Mouse (Mus musculus) embryonic facial prominence, embryonic 11.5 days (tissue): ENCODE measurements at regions not wholly inside any gene's neighbourhood (a gene's known extent, or its start where the extent isn't known, plus 50 kb on each side); places are given as distances from the start of the nearest gene placed in this dataset.

Experiments
- ATAC-seq: fragments of 200-750 bp; cut with Nextera tagmentation; replicated peaks from 2 replicates; pipeline ENCODE4 v1.8.0; 2017; ENCODE audit warnings: low read depth; ENCODE audit not compliant: insufficient number of reproducible peaks, low FRiP score, low TSS enrichment
- DNase-seq: peaks from one replicate; pipeline ENCODE4 v3.0.0-alpha.2; 2015; ENCODE audit warnings: low spot score
- H3K27ac ChIP-seq: fragments of 300-500 bp; sonication (generic); replicated peaks from 2 replicates; pipeline ENCODE4 v1.5.1; 2014; ENCODE audit warnings: mild to moderate bottlenecking, low read depth, low read length, control low read depth
- H3K27me3 ChIP-seq: fragments of 300-500 bp; sonication (generic); 2 replicates; pipeline ENCODE4 v1.6.1; 2014; ENCODE audit warnings: mild to moderate bottlenecking, low read length, moderate library complexity, mixed read lengths; ENCODE audit not compliant: control insufficient read depth, insufficient read depth
- H3K36me3 ChIP-seq: fragments of 300-500 bp; sonication (generic); replicated peaks from 2 replicates; pipeline ENCODE4 v1.6.1; 2014; ENCODE audit warnings: low read depth, mild to moderate bottlenecking, low read length, moderate library complexity, mixed read lengths; ENCODE audit not compliant: control insufficient read depth, insufficient read depth
- H3K4me1 ChIP-seq: fragments of 300-500 bp; sonication (generic); 2 replicates; pipeline ENCODE4 v1.6.1; 2014; ENCODE audit warnings: low read length, mixed read lengths; ENCODE audit not compliant: control insufficient read depth, insufficient read depth
- H3K4me2 ChIP-seq: fragments of 300-500 bp; sonication (generic); 2 replicates; pipeline ENCODE4 v1.6.1; 2014; ENCODE audit warnings: low read depth, mild to moderate bottlenecking, control low read depth, low read length, moderate library complexity
- H3K4me3 ChIP-seq: fragments of 300-500 bp; sonication (generic); 2 replicates; pipeline ENCODE4 v1.5.1; 2014; ENCODE audit warnings: low read depth, low read length, control low read depth
- H3K9ac ChIP-seq: fragments of 300-500 bp; sonication (generic); replicated peaks from 2 replicates; pipeline ENCODE4 v1.6.1; 2014; ENCODE audit warnings: mild to moderate bottlenecking, control low read depth, low read length
- H3K9me3 ChIP-seq: fragments of 300-500 bp; sonication (generic); replicated peaks from 2 replicates; pipeline ENCODE4 v1.6.1; 2016; ENCODE audit warnings: mild to moderate bottlenecking, low read length, inconsistent platforms, mixed read lengths; ENCODE audit not compliant: control insufficient read depth
- WGBS: fragments of 180-500 bp; shearing (Covaris S2); extraction: QIAGEN DNeasy Blood & Tissue Kit; methylation state at CpG from one replicate; pipeline ENCODE4 v1.1.7; 2014; 5-methylcytosine and 5-hydroxymethylcytosine counted together

GRCm38 (mm10) chr4:137216908-137217497 lies 60.3 kb upstream of the Wnt4 start:
- no peak overlapping the region for H3K4me2 ChIP-seq
- H3K27me3 ChIP-seq, result no peaks in the 10 kb centered on the region
- DNase-seq (no peak), ATAC-seq (no peak)
- no peaks in the 10 kb centered on the region for H3K36me3 ChIP-seq
- WGBS, result 72% methylated on average over 9 of the region's 9 CpGs
- no peaks in the 10 kb centered on the region for H3K9me3 ChIP-seq
- H3K4me3 ChIP-seq, result no peak overlapping the region
- H3K27ac ChIP-seq, result no peak overlapping the region
- no peak overlapping the region for H3K9ac ChIP-seq
- no peaks in the 10 kb centered on the region for H3K4me1 ChIP-seq

- no peak overlapping the region for H3K4me3 ChIP-seq
- 78% methylated on average over 8 of the region's 8 CpGs for WGBS
- no peaks in the 10 kb centered on the region for H3K4me1 ChIP-seq
- no peaks in the 10 kb centered on the region for H3K9me3 ChIP-seq
- H3K27me3 ChIP-seq, result no peaks in the 10 kb centered on the region
- ATAC-seq, result no peak
- no peak overlapping the region for H3K27ac ChIP-seq
- no peak overlapping the region for H3K9ac ChIP-seq
- no peaks in the 10 kb centered on the region for H3K36me3 ChIP-seq
- H3K4me2 ChIP-seq, result no peak overlapping the region
- no peak for DNase-seq
Observed at GRCm38 (mm10) chr4:137214573-137214972, 62.7 kb upstream of the Wnt4 start.

GRCm38 (mm10) chr4:137212846-137213245 lies 64.4 kb upstream of the Wnt4 start:
- H3K9me3 ChIP-seq, result no peaks in the 10 kb centered on the region
- H3K27ac ChIP-seq, result no peak overlapping the region
- no peak overlapping the region for H3K4me3 ChIP-seq
- H3K27me3 ChIP-seq, result no peaks in the 10 kb centered on the region
- H3K4me2 ChIP-seq, result no peak overlapping the region
- ATAC-seq, result no peak
- no peaks in the 10 kb centered on the region for H3K36me3 ChIP-seq
- no peak for DNase-seq
- H3K4me1 ChIP-seq, result no peaks in the 10 kb centered on the region
- H3K9ac ChIP-seq, result no peak overlapping the region
- WGBS, result 77% methylated on average over 9 of the region's 9 CpGs

GRCm38 (mm10) chr4:137212106-137212505 lies 65.2 kb upstream of the Wnt4 start:
- no peaks in the 10 kb centered on the region for H3K4me1 ChIP-seq
- H3K9me3 ChIP-seq, result no peaks in the 10 kb centered on the region
- H3K27me3 ChIP-seq, result no peaks in the 10 kb centered on the region
- 62% methylated on average over 14 of the region's 14 CpGs for WGBS
- no peaks in the 10 kb centered on the region for H3K36me3 ChIP-seq
- DNase-seq (peak; percentile 30), ATAC-seq (0 out of 2 replicates have a peak, but pooled peaks have one; percentile 51)
- no peak overlapping the region for H3K9ac ChIP-seq
- no peak overlapping the region for H3K4me2 ChIP-seq
- H3K27ac ChIP-seq, result no peak overlapping the region
- H3K4me3 ChIP-seq, result no peak overlapping the region

- Histone ChIP-seq H3K36me3 (no peaks in the 10 kb centered on the region), H3K9me3 (no peaks in the 10 kb centered on the region), H3K9ac (no peak overlapping the region), H3K27me3 (no peaks in the 10 kb centered on the region), H3K4me3 (no peak overlapping the region), H3K27ac (no peak overlapping the region), H3K4me1 (no peaks in the 10 kb centered on the region), H3K4me2 (no peak overlapping the region)
- 76% methylated on average over 4 of the region's 4 CpGs for WGBS
- DNase-seq, result no peak
- no peak for ATAC-seq
Observed at GRCm38 (mm10) chr4:137211288-137211687, 66.0 kb upstream of the Wnt4 start.

- DNase-seq (no peak), ATAC-seq (no peak)
- H3K4me2 ChIP-seq, result no peak overlapping the region
- H3K4me3 ChIP-seq, result no peak overlapping the region
- no peak overlapping the region for H3K27ac ChIP-seq
- no peaks in the 10 kb centered on the region for H3K36me3 ChIP-seq
- H3K9ac ChIP-seq, result no peak overlapping the region
- H3K27me3 ChIP-seq, result no peaks in the 10 kb centered on the region
- 83% methylated on average over 4 of the region's 4 CpGs for WGBS
- no peaks in the 10 kb centered on the region for H3K9me3 ChIP-seq
- no peaks in the 10 kb centered on the region for H3K4me1 ChIP-seq
Observed at GRCm38 (mm10) chr4:137210525-137210924, 66.8 kb upstream of the Wnt4 start.

GRCm38 (mm10) chr4:137200968-137201367 lies 76.3 kb upstream of the Wnt4 start:
- Histone ChIP-seq H3K9me3 (no peaks in the 10 kb centered on the region), H3K27ac (no peak overlapping the region), H3K27me3 (no peaks in the 10 kb centered on the region), H3K4me2 (no peak overlapping the region), H3K9ac (no peak overlapping the region), H3K4me3 (no peak overlapping the region), H3K36me3 (no peaks in the 10 kb centered on the region), H3K4me1 (no peaks in the 10 kb centered on the region)
- ATAC-seq (no peak), DNase-seq (no peak)
- WGBS, result 82% methylated on average over 7 of the region's 7 CpGs

- Histone ChIP-seq H3K36me3 (no peaks in the 10 kb centered on the region), H3K27ac (no peak overlapping the region), H3K9me3 (no peaks in the 10 kb centered on the region), H3K4me1 (no peaks in the 10 kb centered on the region), H3K9ac (no peak overlapping the region), H3K27me3 (no peaks in the 10 kb centered on the region), H3K4me2 (no peak overlapping the region), H3K4me3 (no peak overlapping the region)
- WGBS, result 54% methylated on average over 9 of the region's 9 CpGs
- DNase-seq, result no peak
- ATAC-seq, result no peak
Observed at GRCm38 (mm10) chr4:137200426-137200825, 76.9 kb upstream of the Wnt4 start.
